Mouse (Mus musculus) frontal cortex, postnatal 10 days (tissue): ENCODE data around the gene Snip1.

Experiments
- DNase-seq, 2 experiments: peaks; one replicate each; pipeline ENCODE4 v3.0.0; 2022; ENCODE audit warnings: low spot score in 2 of 2, mixed read lengths in 1 of 2

Snip1 gene

GRCm38 (mm10) chr4:125099458-125099857 lies 33.0 kb downstream of the Snip1 start:
- DNase-seq: peak; percentile 69 to 77

GRCm38 (mm10) chr4:125101334-125101733 lies 34.9 kb downstream of the Snip1 start:
- no peak for DNase-seq

- DNase-seq: no peak
Observed at GRCm38 (mm10) chr4:125105354-125105753, 38.9 kb downstream of the Snip1 start.

GRCm38 (mm10) chr4:125114638-125115037 lies 48.2 kb downstream of the Snip1 start:
- DNase-seq: peak; percentile 80 to 85

GRCm38 (mm10) chr4:125115081-125115480 lies 48.6 kb downstream of the Snip1 start:
- no peak for DNase-seq

GRCm38 (mm10) chr4:125115710-125116089 lies 49.2 kb downstream of the Snip1 start:
- DNase-seq: no peak

GRCm38 (mm10) chr4:125116090-125116861 lies 49.8 kb downstream of the Snip1 start:
- peak; percentile 64 to 67 for DNase-seq

GRCm38 (mm10) chr4:125116929-125117328 lies 50.5 kb downstream of the Snip1 start:
- DNase-seq: no peak

GRCm38 (mm10) chr4:125117902-125118320 lies 51.4 kb downstream of the Snip1 start:
- no peak for DNase-seq

- no peak for DNase-seq
Observed at GRCm38 (mm10) chr4:125119070-125119469, 52.6 kb downstream of the Snip1 start.

- DNase-seq: no peak
Observed at GRCm38 (mm10) chr4:125119721-125120120, 53.2 kb downstream of the Snip1 start.

- no peak for DNase-seq
Observed at GRCm38 (mm10) chr4:125122431-125123278, 56.2 kb downstream of the Snip1 start.

GRCm38 (mm10) chr4:125123279-125123671 lies 56.8 kb downstream of the Snip1 start:
- DNase-seq: no peak
